Mouse (Mus musculus): ENCODE results near the gene Ift172. TPM values are rescaled to one million over a fixed set of nuclear protein-coding genes. Genes with fewer than 3 reads are reported as not detected.

The Ift172 gene
- total RNA-seq, 1 experiment from 2014 or later, result 51.6 TPM

GRCm38 (mm10) chr5:31267686-31268085, 23.2 kb downstream of the Ift172 start:
- no peak for ATAC-seq (ENCODE audit: extremely low read depth, insufficient number of reproducible peaks, low FRiP score, poor library complexity, severe bottlenecking)

- ATAC-seq (ENCODE audit: extremely low read depth, insufficient number of reproducible peaks, low FRiP score, poor library complexity, severe bottlenecking), result no peak
Observed at GRCm38 (mm10) chr5:31266101-31266500, 24.8 kb downstream of the Ift172 start.

- no peak for ATAC-seq (ENCODE audit: extremely low read depth, insufficient number of reproducible peaks, low FRiP score, poor library complexity, severe bottlenecking)
Observed at GRCm38 (mm10) chr5:31257616-31258015, 33.3 kb downstream of the Ift172 start.

GRCm38 (mm10) chr5:31255971-31256370, 34.9 kb downstream of the Ift172 start:
- ATAC-seq (ENCODE audit: extremely low read depth, insufficient number of reproducible peaks, low FRiP score, poor library complexity, severe bottlenecking), result no peak

GRCm38 (mm10) chr5:31255381-31255780, 35.5 kb downstream of the Ift172 start:
- no peak for ATAC-seq (ENCODE audit: extremely low read depth, insufficient number of reproducible peaks, low FRiP score, poor library complexity, severe bottlenecking)

GRCm38 (mm10) chr5:31254901-31255300, 36.0 kb downstream of the Ift172 start:
- ATAC-seq (ENCODE audit: extremely low read depth, insufficient number of reproducible peaks, low FRiP score, poor library complexity, severe bottlenecking), result no peak

GRCm38 (mm10) chr5:31254452-31254851, 36.5 kb downstream of the Ift172 start:
- no peak for ATAC-seq (ENCODE audit: extremely low read depth, insufficient number of reproducible peaks, low FRiP score, poor library complexity, severe bottlenecking)

GRCm38 (mm10) chr5:31253806-31254205, 37.1 kb downstream of the Ift172 start:
- ATAC-seq (ENCODE audit: extremely low read depth, insufficient number of reproducible peaks, low FRiP score, poor library complexity, severe bottlenecking), result no peak

- ATAC-seq (ENCODE audit: extremely low read depth, insufficient number of reproducible peaks, low FRiP score, poor library complexity, severe bottlenecking), result no peak
Observed at GRCm38 (mm10) chr5:31252795-31253545, 37.9 kb downstream of the Ift172 start.

- ATAC-seq (ENCODE audit: extremely low read depth, insufficient number of reproducible peaks, low FRiP score, poor library complexity, severe bottlenecking), result no peak
Observed at GRCm38 (mm10) chr5:31252151-31252550, 38.8 kb downstream of the Ift172 start.

GRCm38 (mm10) chr5:31251541-31252101, 39.3 kb downstream of the Ift172 start, which contains the start of gene Krtcap3:
TSS of gene Krtcap3 (plus strand) at chr5:31251691.
- ATAC-seq (ENCODE audit: extremely low read depth, insufficient number of reproducible peaks, low FRiP score, poor library complexity, severe bottlenecking), result no peak

GRCm38 (mm10) chr5:31250716-31251115, 40.2 kb downstream of the Ift172 start:
- ATAC-seq (ENCODE audit: extremely low read depth, insufficient number of reproducible peaks, low FRiP score, poor library complexity, severe bottlenecking), result no peak

GRCm38 (mm10) chr5:31242191-31242590, 48.7 kb downstream of the Ift172 start:
- ATAC-seq (ENCODE audit: extremely low read depth, insufficient number of reproducible peaks, low FRiP score, poor library complexity, severe bottlenecking), result no peak

GRCm38 (mm10) chr5:31241522-31242034, 49.3 kb downstream of the Ift172 start:
- ATAC-seq (ENCODE audit: extremely low read depth, insufficient number of reproducible peaks, low FRiP score, poor library complexity, severe bottlenecking), result no peak

- ATAC-seq (ENCODE audit: extremely low read depth, insufficient number of reproducible peaks, low FRiP score, poor library complexity, severe bottlenecking), result peak; percentile 97
Observed at GRCm38 (mm10) chr5:31240637-31241521, 50.0 kb downstream of the Ift172 start, which contains the start of the genes Nrbp1 and Gm9970. TSS of gene Nrbp1 (plus strand) at chr5:31240864. TSS of gene Gm9970 (minus strand) at chr5:31241232.

GRCm38 (mm10) chr5:31226641-31227040, 64.3 kb downstream of the Ift172 start:
- ATAC-seq (ENCODE audit: extremely low read depth, insufficient number of reproducible peaks, low FRiP score, poor library complexity, severe bottlenecking), result no peak

GRCm38 (mm10) chr5:31222696-31223095, 68.2 kb downstream of the Ift172 start:
- ATAC-seq (ENCODE audit: extremely low read depth, insufficient number of reproducible peaks, low FRiP score, poor library complexity, severe bottlenecking), result no peak

GRCm38 (mm10) chr5:31221304-31221945, 69.5 kb downstream of the Ift172 start:
- ATAC-seq (ENCODE audit: extremely low read depth, insufficient number of reproducible peaks, low FRiP score, poor library complexity, severe bottlenecking), result no peak

Data from neutrophil, adult 5-6 weeks (primary cell).